Mouse (Mus musculus): ENCODE data around the gene Ppfia1.

DNA sequence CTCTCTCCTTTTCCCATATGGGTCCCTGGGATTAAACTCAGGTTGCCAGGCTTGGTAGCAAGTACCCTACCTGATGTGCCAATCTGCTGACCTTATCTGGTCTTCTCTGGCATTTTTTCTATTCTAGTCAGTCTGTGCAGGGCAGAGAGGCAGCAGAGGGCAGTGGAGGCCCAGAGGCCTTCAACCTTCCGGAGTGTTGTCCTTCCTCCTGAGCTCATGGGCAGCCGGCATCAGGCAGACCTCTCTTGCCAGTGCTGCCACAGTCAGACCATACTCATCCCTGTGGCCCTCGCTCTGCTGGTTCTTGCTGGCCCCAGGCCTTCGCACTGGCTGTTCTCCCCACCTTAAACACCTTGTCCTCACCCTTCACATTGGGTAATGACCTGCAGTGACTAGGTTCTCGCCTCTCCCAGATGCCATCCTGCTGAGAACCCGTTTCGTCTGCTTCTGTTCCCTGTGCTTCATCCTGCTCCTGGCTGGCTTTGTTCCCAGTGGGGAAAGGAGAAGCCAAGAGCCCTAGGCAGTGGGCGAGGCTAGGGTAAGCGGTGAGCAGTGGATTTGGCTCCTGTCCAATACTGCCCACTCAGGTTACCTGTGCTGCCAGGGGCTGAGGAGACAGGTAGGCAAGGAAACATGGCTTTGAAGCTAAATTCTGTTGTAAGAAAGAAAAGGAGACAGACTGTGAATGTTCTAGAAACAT is 10.1 kb upstream of the Ppfia1 start:
- TF ChIP-seq CTCF (IDR thresholded peaks at IDR 0.05; ENCODE audit: control insufficient read depth, insufficient read depth, insufficient replicate concordance, low read depth, low read length) (no peak), POLR2A (IDR thresholded peaks at IDR 0.05; ENCODE audit: control insufficient read depth, low read depth, low read length) (no peak)
